Mouse (Mus musculus) activated CD4-positive, CD25-positive, alpha-beta regulatory T cell, adult 4 months (primary cell): Measurements from ENCODE around the gene Gm17349. TPM values are rescaled to one million over a fixed set of nuclear protein-coding genes. Genes with fewer than 3 reads are reported as not detected.

Experiments
- ATAC-seq: one replicate; pipeline ENCODE4 v1.8.0; 2017
- polyA plus RNA-seq, 2 experiments: library from polyadenylated mRNA; unstranded; fragments of 100-300 nt; shearing (Covaris generic); gene quantifications; one replicate each; pipeline ENCODE4 v1.2.1; 2017

Gm17349 gene
- polyA plus RNA-seq, 2 experiments from 2014 or later, result not detected

GRCm38 (mm10) chr15:99699715-99700114, 5.6 kb downstream of the Gm17349 start:
- ATAC-seq, result no peak

- ATAC-seq, result no peak
Measured at GRCm38 (mm10) chr15:99698533-99699085, 6.7 kb downstream of the Gm17349 start.

- no peak for ATAC-seq
Measured at GRCm38 (mm10) chr15:99697309-99697708, 8.0 kb downstream of the Gm17349 start.

GRCm38 (mm10) chr15:99691976-99692375, 13.3 kb downstream of the Gm17349 start:
- ATAC-seq, result no peak

- ATAC-seq, result no peak
Measured at GRCm38 (mm10) chr15:99690924-99691323, 14.4 kb downstream of the Gm17349 start.

GRCm38 (mm10) chr15:99688712-99689111, 16.6 kb downstream of the Gm17349 start:
- ATAC-seq, result no peak

- no peak for ATAC-seq
Measured at GRCm38 (mm10) chr15:99684156-99684555, 21.1 kb downstream of the Gm17349 start.

- ATAC-seq, result no peak
Measured at GRCm38 (mm10) chr15:99682880-99683279, 22.4 kb downstream of the Gm17349 start.

GRCm38 (mm10) chr15:99679008-99679407, 26.3 kb downstream of the Gm17349 start:
- ATAC-seq, result no peak

GRCm38 (mm10) chr15:99678063-99678800, 27.1 kb downstream of the Gm17349 start:
- no peak for ATAC-seq

- no peak for ATAC-seq
Measured at GRCm38 (mm10) chr15:99677089-99677488, 28.2 kb downstream of the Gm17349 start.

- no peak for ATAC-seq
Measured at GRCm38 (mm10) chr15:99674866-99675265, 30.4 kb downstream of the Gm17349 start.

GRCm38 (mm10) chr15:99671783-99672182, 33.5 kb downstream of the Gm17349 start:
- ATAC-seq, result no peak

GRCm38 (mm10) chr15:99670964-99671670, 34.2 kb downstream of the Gm17349 start:
- ATAC-seq, result no peak

GRCm38 (mm10) chr15:99670154-99670821, 35.0 kb downstream of the Gm17349 start, which contains the start of gene Asic1:
TSS of gene Asic1 (plus strand) at chr15:99670368.
- ATAC-seq, result no peak

GRCm38 (mm10) chr15:99669392-99669791, 35.9 kb downstream of the Gm17349 start:
- ATAC-seq, result no peak

GRCm38 (mm10) chr15:99668881-99669280, 36.4 kb downstream of the Gm17349 start:
- peak; percentile 63 for ATAC-seq

- no peak for ATAC-seq
Measured at GRCm38 (mm10) chr15:99667544-99667943, 37.7 kb downstream of the Gm17349 start.

- no peak for ATAC-seq
Measured at GRCm38 (mm10) chr15:99664600-99665451, 40.5 kb downstream of the Gm17349 start.

- ATAC-seq, result no peak
Measured at GRCm38 (mm10) chr15:99663964-99664599, 41.2 kb downstream of the Gm17349 start.

GRCm38 (mm10) chr15:99662371-99662770, 42.9 kb downstream of the Gm17349 start:
- ATAC-seq, result no peak
